Mouse (Mus musculus) brain, embryonic 14.5 days (tissue): ENCODE measurements around the gene Tmem229b.

Source experiments
- CTCF ChIP-seq: fragments of 200-500 bp; IDR thresholded peaks from 2 replicates; pipeline ENCODE4 v1.5.1; 2012; ENCODE audit warnings: inconsistent platforms, mild to moderate bottlenecking, moderate library complexity, borderline replicate concordance; ENCODE audit not compliant: insufficient read depth, insufficient read length; ENCODE audit errors: extremely low read depth
- POLR2A ChIP-seq: fragments of 200-500 bp; IDR thresholded peaks from 2 replicates; pipeline ENCODE4 v1.6.1; 2012; ENCODE audit warnings: mild to moderate bottlenecking, inconsistent platforms, borderline replicate concordance; ENCODE audit not compliant: poor library complexity, insufficient read depth, insufficient read length, severe bottlenecking; ENCODE audit errors: extremely low read depth

GRCm38 (mm10) chr12:79028911-79029861 is 21.8 kb upstream of the Tmem229b start, which contains the start of gene Plekhh1:
- TF ChIP-seq POLR2A: peak; percentile 80
- TF ChIP-seq CTCF: no peak
